Mouse (Mus musculus): ENCODE results near the gene Krt33a. TPM values are rescaled to one million over a fixed set of nuclear protein-coding genes. Genes with fewer than 3 reads are reported as not detected.

Krt33a gene
- total RNA-seq, 1 experiment: not detected

GRCm38 (mm10) chr11:100021438-100021837 lies 5.4 kb upstream of the Krt33a start:
- no peaks in the 10 kb centered on the region for H3K4me1 ChIP-seq (ENCODE audit: control insufficient read depth in 2 of 2, insufficient read depth in 2 of 2, low read length in 2 of 2, poor library complexity in 1 of 2)
- H3K27ac ChIP-seq (ENCODE audit: insufficient read depth, low read depth, low read length, poor library complexity, severe bottlenecking): no peak overlapping the region
- TF ChIP-seq MAFK (IDR thresholded peaks at IDR 0.05; ENCODE audit: insufficient read depth, low read depth, low read length) (no peak), ZNF384 (IDR thresholded peaks at IDR 0.05; ENCODE audit: low read depth, low read length) (no peak), ZC3H11A (IDR thresholded peaks at IDR 0.05; ENCODE audit: borderline replicate concordance, low read depth, low read length) (no peak), HCFC1 (IDR thresholded peaks at IDR 0.05; ENCODE audit: borderline replicate concordance, insufficient read depth, low read length) (no peak), CHD2 (IDR thresholded peaks at IDR 0.05; ENCODE audit: low read depth, low read length) (no peak)
- no peaks in the 10 kb centered on the region for H3K9me3 ChIP-seq (ENCODE audit: control insufficient read depth, insufficient read depth, low read depth, low read length)
- in situ Hi-C loops (cut with MboI; ENCODE audit: low sequenced_read_pairs in 2 of 2, unreplicated experiment in 2 of 2): no loop called here
- no peaks in the 10 kb centered on the region for H3K36me3 ChIP-seq (ENCODE audit: control insufficient read depth, insufficient read depth, low read length, poor library complexity, severe bottlenecking)
- no peak overlapping the region for H3K9ac ChIP-seq (ENCODE audit: insufficient read depth, low read depth, low read length, poor library complexity, severe bottlenecking)
- no peak overlapping the region for H3K4me3 ChIP-seq (ENCODE audit: insufficient read depth in 1 of 2, low read depth in 1 of 2, low read length in 2 of 2, poor library complexity in 1 of 2, severe bottlenecking in 1 of 2)
- DNase-seq (ENCODE audit: low read depth, low spot score): no peak

DNA sequence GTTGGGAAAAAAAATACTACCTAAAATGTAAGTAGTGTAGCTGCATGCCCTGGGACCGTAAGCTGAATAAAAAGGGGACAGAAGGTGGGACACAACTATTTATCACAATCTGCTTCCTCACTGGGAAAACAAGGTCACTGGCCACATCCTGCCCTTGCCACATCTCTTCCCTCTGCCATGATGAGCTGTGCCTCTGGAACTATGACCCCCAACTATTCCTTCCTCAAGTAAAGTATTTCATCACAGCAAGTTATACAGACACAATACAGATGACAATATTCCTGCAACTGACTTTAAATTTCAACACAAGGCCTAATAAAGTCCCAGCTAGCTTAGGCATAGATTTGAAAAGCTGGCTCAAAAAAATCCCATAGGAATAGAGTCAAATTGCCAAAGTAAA lies 3.5 kb upstream of the Krt33a start:
- in situ Hi-C loops (cut with MboI; ENCODE audit: low sequenced_read_pairs in 2 of 2, unreplicated experiment in 2 of 2): no loop called here
- DNase-seq (ENCODE audit: low read depth, low spot score): no peak
- Histone ChIP-seq H3K4me1 (ENCODE audit: control insufficient read depth in 2 of 2, insufficient read depth in 2 of 2, low read length in 2 of 2, poor library complexity in 1 of 2) (no peaks in the 10 kb centered on the region), H3K9ac (ENCODE audit: insufficient read depth, low read depth, low read length, poor library complexity, severe bottlenecking) (no peak overlapping the region), H3K9me3 (ENCODE audit: control insufficient read depth, insufficient read depth, low read depth, low read length) (no peaks in the 10 kb centered on the region), H3K4me3 (ENCODE audit: insufficient read depth in 1 of 2, low read depth in 1 of 2, low read length in 2 of 2, poor library complexity in 1 of 2, severe bottlenecking in 1 of 2) (no peak overlapping the region), H3K27ac (ENCODE audit: insufficient read depth, low read depth, low read length, poor library complexity, severe bottlenecking) (no peak overlapping the region), H3K36me3 (ENCODE audit: control insufficient read depth, insufficient read depth, low read length, poor library complexity, severe bottlenecking) (no peaks in the 10 kb centered on the region)
- TF ChIP-seq MAFK (IDR thresholded peaks at IDR 0.05; ENCODE audit: insufficient read depth, low read depth, low read length): no peak
- no peak for TF ChIP-seq HCFC1 (IDR thresholded peaks at IDR 0.05; ENCODE audit: borderline replicate concordance, insufficient read depth, low read length)
- no peak for TF ChIP-seq ZC3H11A (IDR thresholded peaks at IDR 0.05; ENCODE audit: borderline replicate concordance, low read depth, low read length)
- TF ChIP-seq CHD2 (IDR thresholded peaks at IDR 0.05; ENCODE audit: low read depth, low read length): no peak
- no peak for TF ChIP-seq ZNF384 (IDR thresholded peaks at IDR 0.05; ENCODE audit: low read depth, low read length)

DNA sequence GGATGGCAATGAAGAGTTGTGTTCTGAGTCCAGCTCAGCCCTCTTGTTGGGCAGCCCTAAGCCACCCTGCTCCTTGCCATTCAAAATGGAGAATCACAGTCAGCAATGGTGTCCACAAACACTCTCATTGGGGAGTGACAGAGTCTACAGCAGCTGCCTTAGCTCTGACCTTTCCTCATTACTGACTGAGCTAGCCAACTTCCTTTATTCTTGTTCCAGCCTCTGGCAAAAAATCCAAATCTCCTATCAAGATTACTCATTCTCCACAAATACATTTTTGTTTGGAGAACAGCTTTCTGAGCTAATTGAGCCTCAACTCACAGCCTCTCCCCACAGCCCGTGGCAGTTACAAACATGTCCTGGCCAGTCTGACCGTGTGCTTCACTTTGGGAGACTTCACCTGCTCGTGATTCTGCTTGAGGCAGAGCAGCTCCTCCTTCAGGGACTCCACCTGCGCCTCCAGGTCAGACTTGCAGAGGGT lies 2.3 kb downstream of the Krt33a start:
- in situ Hi-C loops (cut with MboI; ENCODE audit: low sequenced_read_pairs in 2 of 2, unreplicated experiment in 2 of 2): no loop called here
- no peak for DNase-seq (ENCODE audit: low read depth, low spot score)

GRCm38 (mm10) chr11:100010682-100011081 lies 5.3 kb downstream of the Krt33a start:
- no peak overlapping the region for H3K27ac ChIP-seq (ENCODE audit: insufficient read depth, low read depth, low read length, poor library complexity, severe bottlenecking)
- in situ Hi-C loops (cut with MboI; ENCODE audit: low sequenced_read_pairs in 2 of 2, unreplicated experiment in 2 of 2): no loop called here
- H3K36me3 ChIP-seq (ENCODE audit: control insufficient read depth, insufficient read depth, low read length, poor library complexity, severe bottlenecking): no peaks in the 10 kb centered on the region
- no peaks in the 10 kb centered on the region for H3K9me3 ChIP-seq (ENCODE audit: control insufficient read depth, insufficient read depth, low read depth, low read length)
- H3K4me1 ChIP-seq (ENCODE audit: control insufficient read depth in 2 of 2, insufficient read depth in 2 of 2, low read length in 2 of 2, poor library complexity in 1 of 2): no peaks in the 10 kb centered on the region
- no peak overlapping the region for H3K4me3 ChIP-seq (ENCODE audit: insufficient read depth in 1 of 2, low read depth in 1 of 2, low read length in 2 of 2, poor library complexity in 1 of 2, severe bottlenecking in 1 of 2)
- no peak overlapping the region for H3K9ac ChIP-seq (ENCODE audit: insufficient read depth, low read depth, low read length, poor library complexity, severe bottlenecking)
- TF ChIP-seq ZNF384 (IDR thresholded peaks at IDR 0.05; ENCODE audit: low read depth, low read length) (no peak), MAFK (IDR thresholded peaks at IDR 0.05; ENCODE audit: insufficient read depth, low read depth, low read length) (no peak), ZC3H11A (IDR thresholded peaks at IDR 0.05; ENCODE audit: borderline replicate concordance, low read depth, low read length) (no peak)
- DNase-seq (ENCODE audit: low read depth, low spot score): no peak

More for the DNA sequence above, 2.3 kb downstream of the Krt33a start:
- Histone ChIP-seq H3K4me1 (ENCODE audit: control insufficient read depth in 2 of 2, insufficient read depth in 2 of 2, low read length in 2 of 2, poor library complexity in 1 of 2) (no peaks in the 10 kb centered on the region), H3K4me3 (ENCODE audit: insufficient read depth in 1 of 2, low read depth in 1 of 2, low read length in 2 of 2, poor library complexity in 1 of 2, severe bottlenecking in 1 of 2) (no peak overlapping the region), H3K9ac (ENCODE audit: insufficient read depth, low read depth, low read length, poor library complexity, severe bottlenecking) (no peak overlapping the region), H3K9me3 (ENCODE audit: control insufficient read depth, insufficient read depth, low read depth, low read length) (no peaks in the 10 kb centered on the region), H3K36me3 (ENCODE audit: control insufficient read depth, insufficient read depth, low read length, poor library complexity, severe bottlenecking) (no peaks in the 10 kb centered on the region), H3K27ac (ENCODE audit: insufficient read depth, low read depth, low read length, poor library complexity, severe bottlenecking) (no peak overlapping the region)
- TF ChIP-seq ZNF384 (IDR thresholded peaks at IDR 0.05; ENCODE audit: low read depth, low read length) (no peak), MAFK (IDR thresholded peaks at IDR 0.05; ENCODE audit: insufficient read depth, low read depth, low read length) (no peak), HCFC1 (IDR thresholded peaks at IDR 0.05; ENCODE audit: borderline replicate concordance, insufficient read depth, low read length) (no peak), CHD2 (IDR thresholded peaks at IDR 0.05; ENCODE audit: low read depth, low read length) (no peak), ZC3H11A (IDR thresholded peaks at IDR 0.05; ENCODE audit: borderline replicate concordance, low read depth, low read length) (no peak)

- TF ChIP-seq ZC3H11A (IDR thresholded peaks at IDR 0.05; ENCODE audit: borderline replicate concordance, low read depth, low read length) (no peak), ZNF384 (IDR thresholded peaks at IDR 0.05; ENCODE audit: low read depth, low read length) (no peak), HCFC1 (IDR thresholded peaks at IDR 0.05; ENCODE audit: borderline replicate concordance, insufficient read depth, low read length) (no peak), MAFK (IDR thresholded peaks at IDR 0.05; ENCODE audit: insufficient read depth, low read depth, low read length) (no peak), CHD2 (IDR thresholded peaks at IDR 0.05; ENCODE audit: low read depth, low read length) (no peak)
- in situ Hi-C loops (cut with MboI; ENCODE audit: low sequenced_read_pairs in 2 of 2, unreplicated experiment in 2 of 2): no loop called here
Measured at GRCm38 (mm10) chr11:100008336-100008735, 7.7 kb downstream of the Krt33a start.

More at GRCm38 (mm10) chr11:100008336-100008735, 7.7 kb downstream of the Krt33a start:
- Histone ChIP-seq H3K27ac (ENCODE audit: insufficient read depth, low read depth, low read length, poor library complexity, severe bottlenecking) (no peak overlapping the region; the same call in 1 of the 2 replicates), H3K36me3 (ENCODE audit: control insufficient read depth, insufficient read depth, low read length, poor library complexity, severe bottlenecking) (no peaks in the 10 kb centered on the region), H3K4me1 (ENCODE audit: control insufficient read depth in 2 of 2, insufficient read depth in 2 of 2, low read length in 2 of 2, poor library complexity in 1 of 2) (no peaks in the 10 kb centered on the region), H3K9me3 (ENCODE audit: control insufficient read depth, insufficient read depth, low read depth, low read length) (no peaks in the 10 kb centered on the region), H3K4me3 (ENCODE audit: insufficient read depth in 1 of 2, low read depth in 1 of 2, low read length in 2 of 2, poor library complexity in 1 of 2, severe bottlenecking in 1 of 2) (no peak overlapping the region), H3K9ac (ENCODE audit: insufficient read depth, low read depth, low read length, poor library complexity, severe bottlenecking) (no peak overlapping the region)
- DNase-seq (ENCODE audit: low read depth, low spot score): no peak

Measured in ES-E14 (cell line).